Comparison of ENCODE assay signal across 11 mouse cellular contexts in genomic region chr2:25197191-25197590, GRCm38 (mm10). TPM values are rescaled to one million over a fixed set of nuclear protein-coding genes. Genes with fewer than 3 reads are reported as not detected.
A peak's percentile ranks its signal among the peaks of the same experiment; 100 is the strongest.
DNase-seq lines count a peak whose midpoint lies in the region; ATAC-seq and TF ChIP-seq lines count a peak whose summit lies in the region.
"Had no signal": no experiment of that assay in that cellular context is flagged by ENCODE, and none has a peak within 500 bp of the region (broad histone marks: within the 10 kb centered on the region; RNA-seq: fewer than 3 reads in every experiment).

No protein-coding gene starts in this region.

- H3K27ac ChIP-seq in kidney, adult 2 months (ENCODE audit: insufficient read depth, low read depth, low read length), result peak overlapping the region; percentile 93
- H3K27ac ChIP-seq in heart, embryonic 16.5 days (ENCODE audit: low read length), result peak overlapping the region; percentile 90
- H3K27ac ChIP-seq in lung, embryonic 15.5 days, result peak overlapping the region; percentile 74
- no peak overlapping the region for H3K27ac ChIP-seq in midbrain, embryonic 14.5 days (replicated peaks; ENCODE audit: low read depth, low read length)

- H3K36me3 ChIP-seq in kidney, adult 2 months (ENCODE audit: control insufficient read depth, insufficient read depth, low read length), result no peaks in the 10 kb centered on the region; the same call in 1 of the 2 replicates
- H3K36me3 ChIP-seq in G1E (replicated peaks), result peaks cover 77% of the 10 kb centered on the region
- peaks cover 21% of the 10 kb centered on the region for H3K36me3 ChIP-seq in heart, embryonic 16.5 days (ENCODE audit: control insufficient read depth, insufficient read depth)
- peaks cover 32% of the 10 kb centered on the region for H3K36me3 ChIP-seq in lung, embryonic 15.5 days
- peaks cover 41% of the 10 kb centered on the region for H3K36me3 ChIP-seq in midbrain, embryonic 14.5 days (ENCODE audit: control insufficient read depth, insufficient read depth, low read length)

- H3K27me3 ChIP-seq in kidney, adult 2 months (replicated peaks; ENCODE audit: control insufficient read depth, insufficient read depth, low read length), result no peaks in the 10 kb centered on the region
- no peaks in the 10 kb centered on the region for H3K27me3 ChIP-seq in G1E (ENCODE audit: insufficient read depth, low read length)
- peaks cover 13% of the 10 kb centered on the region for H3K27me3 ChIP-seq in heart, embryonic 16.5 days (ENCODE audit: control insufficient read depth, insufficient read depth, low read length)
- H3K27me3 ChIP-seq in lung, embryonic 15.5 days, result peaks cover 9% of the 10 kb centered on the region
- H3K27me3 ChIP-seq in midbrain, embryonic 14.5 days (ENCODE audit: control insufficient read depth, insufficient read depth, low read length), result peaks cover 20% of the 10 kb centered on the region

- H3K4me1 ChIP-seq in kidney, adult 2 months (ENCODE audit: control insufficient read depth, insufficient read depth, low read length), result peaks cover 10% of the 10 kb centered on the region; the same call in 1 of the 2 replicates
- H3K4me1 ChIP-seq in G1E (ENCODE audit: insufficient read depth, low read depth, low read length), result peaks cover 61% of the 10 kb centered on the region
- H3K4me1 ChIP-seq in heart, embryonic 16.5 days (ENCODE audit: control insufficient read depth, insufficient read depth, low read length), result peaks cover 28% of the 10 kb centered on the region
- peaks cover 37% of the 10 kb centered on the region for H3K4me1 ChIP-seq in lung, embryonic 15.5 days
- H3K4me1 ChIP-seq in midbrain, embryonic 14.5 days (ENCODE audit: control insufficient read depth, insufficient read depth, low read length), result no peaks in the 10 kb centered on the region

- peak overlapping the region; percentile 64 for H3K4me2 ChIP-seq in heart, embryonic 16.5 days (ENCODE audit: low read depth, low read length)
- peak overlapping the region; percentile 65 for H3K4me2 ChIP-seq in lung, embryonic 15.5 days
- no peak overlapping the region for H3K4me2 ChIP-seq in midbrain, embryonic 14.5 days (ENCODE audit: low read length)

- no peak for TF ChIP-seq CTCF in kidney, adult 2 months (conservative IDR thresholded peaks at IDR 0.05; ENCODE audit: insufficient read depth, insufficient read length, low read depth, low read length)
- TF ChIP-seq CTCF in G1E (IDR thresholded peaks at IDR 0.05; ENCODE audit: low read depth, low read length), result no peak

- no peak for ATAC-seq in G1E (ENCODE audit: extremely low read depth, insufficient number of reproducible peaks, low FRiP score, poor library complexity, severe bottlenecking)
- no peak for ATAC-seq in heart, embryonic 16.5 days (replicated peaks; ENCODE audit: extremely low read depth, insufficient read depth, low FRiP score)
- no peak for ATAC-seq in lung, embryonic 15.5 days (ENCODE audit: borderline replicate concordance, extremely low read depth, low FRiP score, low TSS enrichment)
- ATAC-seq in midbrain, embryonic 14.5 days (ENCODE audit: low FRiP score, low TSS enrichment), result no peak
- ATAC-seq: forebrain, postnatal 0 days had no signal

- DNase-seq in kidney, adult 2 months, result no peak
- DNase-seq in kidney, adult 11 months, result no peak
- DNase-seq in G1E (ENCODE audit: low spot score), result no peak
- DNase-seq in midbrain, embryonic 14.5 days, result no peak
- DNase-seq in embryo, embryonic 9.5 days (ENCODE audit: extremely low spot score), result no peak
- no peak for DNase-seq in cerebellum, postnatal 10 days
- DNase-seq: cerebellum, adult 8-10 months; forebrain, postnatal 0 days had no signal

- H3K9ac ChIP-seq in heart, embryonic 16.5 days (ENCODE audit: low read length), result no peak overlapping the region
- H3K9ac ChIP-seq in lung, embryonic 15.5 days, result no peak overlapping the region; the same call in 1 of the 2 replicates
- no peak overlapping the region for H3K9ac ChIP-seq in midbrain, embryonic 14.5 days (replicated peaks; ENCODE audit: low read length)
- H3K9ac ChIP-seq: forebrain, postnatal 0 days had no signal

- WGBS in kidney, adult 2 months, result 23% methylated on average over 2 of the region's 2 CpGs
- 23% methylated on average over 2 of the region's 2 CpGs for WGBS in heart, embryonic 16.5 days
- WGBS in lung, embryonic 15.5 days, result 21% methylated on average over 2 of the region's 2 CpGs
- 32% methylated on average over 2 of the region's 2 CpGs for WGBS in midbrain, embryonic 14.5 days

- no peak for TF ChIP-seq POLR2A in kidney, adult 2 months (IDR thresholded peaks at IDR 0.05; ENCODE audit: low read depth, low read length)

- H3K9me3 ChIP-seq in G1E (replicated peaks), result no peaks in the 10 kb centered on the region
- no peaks in the 10 kb centered on the region for H3K9me3 ChIP-seq in heart, embryonic 16.5 days (replicated peaks; ENCODE audit: control insufficient read depth, low read length)
- no peaks in the 10 kb centered on the region for H3K9me3 ChIP-seq in lung, embryonic 15.5 days
- no peaks in the 10 kb centered on the region for H3K9me3 ChIP-seq in midbrain, embryonic 14.5 days (ENCODE audit: control insufficient read depth, low read length)

- H3K4me3 ChIP-seq in kidney, adult 2 months (ENCODE audit: insufficient read depth, low read depth, low read length), result 0 out of 2 replicates have a peak overlapping the region, but pooled peaks have one; percentile 43
- peak overlapping the region; percentile 73; the same call in 1 of the 2 replicates for H3K4me3 ChIP-seq in G1E (ENCODE audit: low read depth, low read length)
- peak overlapping the region; percentile 48; the same call in 1 of the 2 replicates for H3K4me3 ChIP-seq in heart, embryonic 16.5 days (ENCODE audit: low read length)
- H3K4me3 ChIP-seq in lung, embryonic 15.5 days, result 0 out of 2 replicates have a peak overlapping the region, but pooled peaks have one; percentile 36
- H3K4me3 ChIP-seq in midbrain, embryonic 14.5 days (replicated peaks; ENCODE audit: low read depth, low read length), result no peak overlapping the region

RNA-seq across cellular contexts. Expression of gene Tor4a, which starts 0.5 kb away (rescaled TPM):
- 21.8 and 26.9 TPM in 2 replicates for polyA plus RNA-seq in kidney, adult 2 months (2012; rRNA removed)
- 13.3 and 17.2 TPM in 2 replicates for total RNA-seq in G1E (2014; fragmentation: Nextera tagmentation)
- 33.2 and 33.8 TPM in 2 replicates for total RNA-seq in G1E (2017)
- 10.8 and 12.3 TPM in 2 replicates for polyA plus RNA-seq in G1E (2012)
- polyA plus RNA-seq in heart, embryonic 16.5 days (2015; fragmentation: Nextera tagmentation; extraction: Ambion mirVana), result 8.5 and 10.0 TPM in 2 replicates
- polyA plus RNA-seq in lung, embryonic 15.5 days (2015; fragmentation: Nextera tagmentation; extraction: Ambion mirVana), result 8.8 and 11.7 TPM in 2 replicates
- 0.66 and 1.1 TPM in 2 replicates for polyA plus RNA-seq in midbrain, embryonic 14.5 days (2014; fragmentation: Nextera tagmentation; extraction: Ambion mirVana)

RNA-seq across cellular contexts. Expression of gene Nelfb, which starts 14.1 kb away (rescaled TPM):
- polyA plus RNA-seq in kidney, adult 2 months (2012; rRNA removed), result 62.6 and 70.5 TPM in 2 replicates
- total RNA-seq in G1E (2014; fragmentation: Nextera tagmentation), result 30.6 and 80.7 TPM in 2 replicates
- total RNA-seq in G1E (2017), result 54.6 and 60.9 TPM in 2 replicates
- 26.9 and 27.0 TPM in 2 replicates for polyA plus RNA-seq in G1E (2012)
- polyA plus RNA-seq in heart, embryonic 16.5 days (2015; fragmentation: Nextera tagmentation; extraction: Ambion mirVana), result 79.1 and 81.9 TPM in 2 replicates
- polyA plus RNA-seq in lung, embryonic 15.5 days (2015; fragmentation: Nextera tagmentation; extraction: Ambion mirVana), result 121 and 122 TPM in 2 replicates
- 82.6 and 98.7 TPM in 2 replicates for polyA plus RNA-seq in midbrain, embryonic 14.5 days (2014; fragmentation: Nextera tagmentation; extraction: Ambion mirVana)

RNA-seq across cellular contexts. Expression of gene Nrarp, which starts 16.6 kb away (rescaled TPM):
- 5.7 and 7.8 TPM in 2 replicates for polyA plus RNA-seq in kidney, adult 2 months (2012; rRNA removed)
- total RNA-seq in G1E (2014; fragmentation: Nextera tagmentation) (not detected in 2 replicates), G1E (2017) (0.16 TPM in 1 of 2 replicates, not detected in the other)
- not detected in 2 replicates for polyA plus RNA-seq in G1E (2012)
- polyA plus RNA-seq in heart, embryonic 16.5 days (2015; fragmentation: Nextera tagmentation; extraction: Ambion mirVana), result 16.2 and 18.1 TPM in 2 replicates
- polyA plus RNA-seq in lung, embryonic 15.5 days (2015; fragmentation: Nextera tagmentation; extraction: Ambion mirVana), result 15.7 and 16.0 TPM in 2 replicates
- 13.0 and 20.8 TPM in 2 replicates for polyA plus RNA-seq in midbrain, embryonic 14.5 days (2014; fragmentation: Nextera tagmentation; extraction: Ambion mirVana)

RNA-seq across cellular contexts. Expression of gene Stpg3, which starts 17.2 kb away (rescaled TPM):
- polyA plus RNA-seq in kidney, adult 2 months (2012; rRNA removed), result 0.42 and 0.68 TPM in 2 replicates
- total RNA-seq in G1E (2014; fragmentation: Nextera tagmentation) (not detected in 2 replicates), G1E (2017) (not detected in 2 replicates)
- polyA plus RNA-seq in G1E (2012), result not detected in 2 replicates
- not detected in 2 replicates for polyA plus RNA-seq in heart, embryonic 16.5 days (2015; fragmentation: Nextera tagmentation; extraction: Ambion mirVana)
- not detected in 2 replicates for polyA plus RNA-seq in lung, embryonic 15.5 days (2015; fragmentation: Nextera tagmentation; extraction: Ambion mirVana)
- 0.16 TPM in 1 of 2 replicates, not detected in the other for polyA plus RNA-seq in midbrain, embryonic 14.5 days (2014; fragmentation: Nextera tagmentation; extraction: Ambion mirVana)
- total RNA-seq: forebrain, postnatal 0 days had no signal
- polyA plus RNA-seq: forebrain, postnatal 0 days; large intestine, adult 2 months had no signal

RNA-seq across cellular contexts. Expression of gene Fam166a, which starts 21.4 kb away (rescaled TPM):
- polyA plus RNA-seq in kidney, adult 2 months (2012; rRNA removed), result 0.55 and 0.58 TPM in 2 replicates
- not detected in 2 replicates for total RNA-seq in G1E (2014; fragmentation: Nextera tagmentation)
- not detected in 2 replicates for total RNA-seq in G1E (2017)
- 0.20 TPM in 1 of 2 replicates, not detected in the other for polyA plus RNA-seq in G1E (2012)
- 1.1 TPM in 1 of 2 replicates, not detected in the other for polyA plus RNA-seq in heart, embryonic 16.5 days (2015; fragmentation: Nextera tagmentation; extraction: Ambion mirVana)
- 0.69 and 1.4 TPM in 2 replicates for polyA plus RNA-seq in lung, embryonic 15.5 days (2015; fragmentation: Nextera tagmentation; extraction: Ambion mirVana)
- polyA plus RNA-seq in midbrain, embryonic 14.5 days (2014; fragmentation: Nextera tagmentation; extraction: Ambion mirVana), result not detected in 2 replicates
- total RNA-seq: forebrain, postnatal 0 days had no signal
- polyA plus RNA-seq: forebrain, postnatal 0 days; large intestine, adult 2 months had no signal
